Mouse (Mus musculus): ENCODE measurements around the gene Rtl4.

Rtl4 gene

DNA sequence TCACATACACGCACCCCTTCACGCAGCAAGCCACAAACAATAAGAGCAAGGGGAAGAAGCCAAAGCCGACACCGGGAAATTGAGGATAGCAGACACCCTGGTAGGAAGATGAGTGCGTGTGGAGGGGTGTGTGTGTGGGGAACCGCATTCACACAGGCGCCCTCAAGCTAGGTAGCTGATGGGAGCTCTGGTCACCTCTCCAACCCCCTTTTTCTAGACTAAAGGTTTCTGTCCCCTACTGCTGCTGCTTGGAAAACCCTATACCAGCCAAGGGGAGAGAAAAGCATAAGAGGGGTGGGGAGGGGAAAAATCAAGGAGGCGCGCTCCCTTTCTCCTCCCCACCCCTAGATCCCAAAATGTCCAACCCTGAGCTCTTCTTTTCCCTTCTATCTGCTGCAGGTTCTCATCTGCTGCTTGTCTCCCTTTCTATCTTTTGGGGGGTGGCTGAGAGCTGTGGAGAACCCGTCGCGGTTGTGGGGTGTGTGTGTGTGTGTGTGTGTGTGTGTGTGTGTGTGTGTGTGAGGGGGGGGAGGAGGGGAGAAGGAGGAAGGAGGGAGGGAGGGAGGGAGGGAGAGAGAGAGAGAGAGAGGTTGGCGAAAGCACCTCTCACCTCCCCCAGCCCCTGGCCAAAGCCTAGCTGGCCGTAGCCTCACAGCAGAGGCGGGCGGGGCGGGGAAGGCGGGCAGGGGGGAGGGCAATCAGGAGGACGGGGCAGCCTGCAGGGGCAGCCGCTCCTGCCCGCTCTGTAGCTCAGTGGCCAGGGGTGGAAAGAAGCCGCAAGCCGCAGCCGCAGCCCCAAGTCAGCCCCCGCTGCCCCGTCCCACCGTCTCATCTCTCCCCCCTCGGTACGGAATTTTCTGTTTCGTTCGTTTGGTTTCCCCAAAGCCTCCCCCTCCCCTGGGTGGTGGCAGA is at the start of gene Rtl4:
Gene Rtl4 (plus strand): TSS at position 701 of the 912 bp plus-strand sequence.
- no peak for DNase-seq (ENCODE audit: low read depth, low spot score)

DNA sequence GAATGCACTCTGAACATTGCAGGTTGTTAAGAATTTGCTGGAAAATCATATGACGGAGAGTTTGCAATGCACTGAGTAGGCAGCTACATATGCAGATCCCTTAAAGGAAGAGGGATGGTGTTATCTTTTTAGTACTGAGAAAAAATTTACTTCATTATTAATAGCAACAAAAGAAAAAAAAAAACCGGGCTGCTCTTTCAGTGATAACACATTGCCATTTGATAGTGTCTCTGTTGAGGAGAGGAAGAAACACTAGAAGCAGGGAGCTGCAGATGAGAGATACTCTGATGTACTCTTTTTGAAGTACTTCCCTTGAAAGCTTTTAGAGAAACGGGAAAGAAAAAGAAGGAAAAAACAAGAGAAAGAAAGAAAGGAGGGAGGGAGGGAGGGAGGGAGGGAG is 44.0 kb upstream of the Rtl4 start:
- DNase-seq (ENCODE audit: low read depth, low spot score) = no peak

DNA sequence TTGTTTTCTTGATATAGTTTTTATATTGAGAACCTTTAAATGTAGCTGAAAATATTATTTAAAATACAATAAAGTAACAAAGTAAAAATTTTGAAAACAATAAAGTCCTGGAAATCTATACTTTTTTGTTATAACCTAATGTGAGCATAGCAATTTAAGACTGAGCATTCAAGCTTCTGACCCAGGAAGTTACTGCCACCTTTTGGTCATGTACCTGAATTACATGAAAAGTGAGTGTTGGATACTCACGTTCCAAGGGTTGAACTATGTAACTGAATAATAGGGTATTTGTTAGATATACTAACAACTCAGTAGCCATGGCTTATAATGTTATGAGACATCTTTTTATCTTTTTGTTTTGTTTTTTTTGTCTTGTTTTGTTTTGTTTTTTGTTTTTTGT is 43.3 kb upstream of the Rtl4 start:
- DNase-seq (ENCODE audit: low read depth, low spot score) = peak; percentile 28

DNA sequence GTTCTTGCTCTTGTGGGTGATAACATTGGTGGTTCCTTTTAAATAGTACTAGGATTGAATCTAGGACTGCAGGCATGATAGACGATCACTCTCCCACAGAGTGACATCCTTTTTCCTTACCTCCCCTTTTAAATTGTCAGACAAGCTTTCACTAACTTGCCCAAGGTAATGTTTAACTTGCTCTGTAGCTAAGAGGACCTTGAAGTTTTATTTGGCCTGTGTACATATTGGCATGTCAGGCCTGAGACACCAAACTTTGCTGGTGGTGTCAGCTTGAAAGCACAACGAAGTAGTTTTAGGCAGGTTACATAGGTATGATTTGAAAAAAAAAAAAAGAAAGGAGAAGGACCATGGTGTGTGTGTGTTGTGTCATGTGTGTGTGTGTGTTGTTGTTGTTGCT is 36.5 kb upstream of the Rtl4 start:
- DNase-seq (ENCODE audit: low read depth, low spot score) = no peak

DNA sequence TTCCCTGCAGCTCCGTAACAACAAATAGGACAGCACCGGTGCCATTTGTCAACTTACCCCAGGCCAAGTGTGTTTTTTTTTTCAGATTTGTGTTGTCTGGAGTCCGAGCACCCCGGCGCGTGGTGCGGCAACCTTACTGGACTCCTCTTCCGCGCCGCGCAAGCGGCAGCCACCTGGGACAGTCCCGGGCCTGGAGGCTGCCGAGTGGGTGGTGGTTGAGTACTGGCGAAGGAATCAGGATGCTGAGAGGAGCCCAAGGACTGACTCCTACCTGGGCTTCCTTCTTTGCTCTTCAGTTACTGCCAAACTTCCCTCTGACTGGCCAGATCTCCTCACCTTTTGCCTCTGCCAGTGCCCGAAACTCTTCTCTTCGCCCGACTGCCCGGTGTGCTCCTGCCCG is 965 bp upstream of the Rtl4 start:
- no peak for DNase-seq (ENCODE audit: low read depth, low spot score)

DNA sequence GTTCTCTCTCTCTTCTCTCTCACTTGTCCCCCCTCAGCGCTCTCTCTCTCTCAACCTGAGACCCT is 733 bp upstream of the Rtl4 start, which contains the start of gene Trpc5:
Gene Trpc5 (minus strand): TSS at position 39 of the 65 bp plus-strand sequence.
- no peak for DNase-seq (ENCODE audit: low read depth, low spot score)

DNA sequence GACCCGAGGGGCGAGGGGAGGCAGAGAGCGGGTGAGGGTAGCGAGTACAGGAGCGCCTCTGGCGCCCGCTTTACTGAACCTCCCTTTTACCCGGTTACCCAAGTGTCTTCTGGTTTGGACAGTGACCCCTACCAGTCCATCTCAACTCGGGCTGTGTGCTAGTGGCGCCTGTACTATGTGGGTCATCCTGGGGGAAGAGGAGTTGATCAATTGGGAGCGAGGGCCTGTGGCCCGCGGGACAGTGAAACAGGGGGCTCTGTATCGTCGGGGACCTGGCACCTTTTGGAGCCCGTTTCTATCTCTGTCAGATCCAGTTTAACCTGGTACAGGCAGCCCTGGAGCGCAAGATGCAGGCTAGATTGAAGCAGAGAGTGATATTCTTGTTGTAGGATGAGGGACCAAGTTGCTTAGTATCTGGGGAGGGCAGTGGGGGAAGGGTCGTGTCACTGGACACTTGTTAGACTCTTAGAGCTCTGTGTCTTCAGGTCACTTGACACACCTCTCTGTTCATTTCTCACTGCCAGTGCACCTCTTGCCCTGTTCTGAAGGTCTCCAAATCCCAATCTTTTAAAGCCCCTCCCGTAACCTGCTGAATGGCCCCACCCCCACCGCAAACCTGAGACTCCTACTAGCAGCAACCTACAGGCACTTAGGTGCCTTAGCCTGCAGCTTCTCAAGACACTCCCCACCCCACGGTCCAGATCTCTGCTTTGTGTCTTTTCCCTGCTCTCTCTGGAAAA is 582 bp downstream of the Rtl4 start:
- DNase-seq (ENCODE audit: low read depth, low spot score) = no peak

DNA sequence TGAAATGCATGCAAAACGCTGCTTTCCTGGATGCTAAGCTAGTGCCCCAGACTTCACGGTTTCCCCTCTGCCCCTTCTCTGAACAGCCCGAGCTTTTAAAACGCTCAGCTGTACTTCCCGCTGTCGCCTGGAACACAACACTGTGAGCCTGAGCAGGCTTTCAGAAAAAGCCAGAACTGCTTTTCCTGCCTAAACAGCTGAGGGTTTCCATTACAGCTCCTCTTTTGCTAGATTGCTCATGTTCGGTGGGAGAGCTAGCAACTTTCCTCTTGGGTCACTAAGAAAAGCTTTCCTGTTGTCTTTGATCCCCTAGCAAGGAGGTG is 1.1 kb downstream of the Rtl4 start:
- DNase-seq (ENCODE audit: low read depth, low spot score) = no peak

DNA sequence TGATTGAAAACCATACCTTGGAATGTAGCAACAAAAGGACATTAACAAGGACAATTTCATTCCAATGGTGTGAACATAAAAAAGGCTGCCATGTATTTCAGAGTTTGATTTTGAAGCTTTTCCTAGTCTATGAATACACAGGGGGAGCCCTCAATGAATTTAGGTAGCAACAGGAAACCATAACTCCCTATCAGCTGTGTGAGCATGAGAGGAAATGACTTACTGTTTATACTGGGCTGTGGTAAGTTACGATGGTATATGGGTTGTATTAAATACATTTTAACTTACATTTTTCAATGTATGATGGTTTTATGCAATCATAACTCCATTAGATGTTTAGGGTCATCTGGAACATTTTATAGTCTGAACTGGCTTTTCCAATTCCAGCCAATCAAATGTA is 27.6 kb downstream of the Rtl4 start:
- DNase-seq (ENCODE audit: low read depth, low spot score) = no peak

DNA sequence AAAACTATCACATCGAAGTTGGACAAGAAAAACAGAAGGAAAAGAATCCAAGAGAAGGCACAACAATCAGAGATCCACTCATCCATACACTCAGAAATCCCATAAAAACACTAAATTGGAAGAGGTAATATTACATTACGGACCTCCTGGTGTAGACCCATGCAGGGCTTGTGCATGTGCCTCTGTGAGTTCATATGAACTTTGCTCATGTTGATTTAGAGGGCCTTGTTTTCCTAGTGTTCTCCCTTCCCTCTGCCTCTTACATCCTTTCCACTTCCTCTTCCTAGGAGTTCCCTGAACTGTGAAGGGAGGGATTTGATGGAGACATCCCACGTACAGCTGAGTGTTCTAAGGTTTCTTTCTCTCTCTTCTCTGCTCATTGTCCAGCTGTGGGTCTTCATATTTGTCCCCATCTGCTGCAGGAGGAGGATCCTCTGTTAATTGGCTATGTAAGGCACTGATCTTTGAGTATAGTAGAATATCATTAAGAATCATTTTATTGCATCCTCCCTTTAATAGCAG is 58.9 kb downstream of the Rtl4 start:
- DNase-seq (ENCODE audit: low read depth, low spot score) = no peak

DNA sequence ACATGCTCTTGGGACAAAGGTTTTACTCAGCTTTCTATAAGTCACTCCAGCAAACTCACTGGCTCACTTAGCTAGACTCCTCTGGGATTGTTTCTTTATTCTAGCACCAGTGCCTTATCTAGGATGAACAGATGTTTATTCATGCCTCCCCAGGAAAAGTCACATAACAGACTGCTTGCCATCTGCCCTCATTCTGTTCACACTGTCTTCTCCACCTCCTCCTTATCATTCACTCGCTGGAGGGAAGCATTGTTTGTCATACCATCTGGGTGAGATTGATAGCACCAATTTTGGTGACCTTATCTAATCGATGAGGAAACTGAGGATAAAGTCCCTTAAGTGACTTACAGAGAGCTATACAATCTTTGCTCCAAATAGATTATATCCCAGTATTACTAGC is 298.3 kb downstream of the Rtl4 start:
- DNase-seq (ENCODE audit: low read depth, low spot score) = no peak

DNA sequence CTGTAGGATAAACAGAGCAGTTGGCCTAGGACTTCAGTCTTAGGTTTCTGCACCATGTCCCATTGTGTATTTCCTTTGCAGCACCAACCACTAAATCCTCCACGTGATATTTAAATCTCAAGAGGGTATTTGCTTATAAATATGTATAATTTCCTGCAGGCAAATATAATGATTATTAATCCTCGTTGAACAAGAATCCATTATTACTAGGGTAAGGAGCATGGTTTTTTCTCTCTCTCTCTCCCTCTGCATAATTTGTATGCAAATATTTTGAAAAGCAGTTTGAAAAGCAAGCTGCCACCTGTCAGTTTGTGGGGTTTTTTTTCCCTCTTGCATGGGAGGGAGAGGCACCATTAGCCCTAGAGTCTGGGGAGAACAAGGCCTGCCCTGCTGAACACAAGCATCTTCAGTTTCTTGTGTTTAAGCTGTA is 376.8 kb downstream of the Rtl4 start:
- DNase-seq (ENCODE audit: low read depth, low spot score) = no peak

DNA sequence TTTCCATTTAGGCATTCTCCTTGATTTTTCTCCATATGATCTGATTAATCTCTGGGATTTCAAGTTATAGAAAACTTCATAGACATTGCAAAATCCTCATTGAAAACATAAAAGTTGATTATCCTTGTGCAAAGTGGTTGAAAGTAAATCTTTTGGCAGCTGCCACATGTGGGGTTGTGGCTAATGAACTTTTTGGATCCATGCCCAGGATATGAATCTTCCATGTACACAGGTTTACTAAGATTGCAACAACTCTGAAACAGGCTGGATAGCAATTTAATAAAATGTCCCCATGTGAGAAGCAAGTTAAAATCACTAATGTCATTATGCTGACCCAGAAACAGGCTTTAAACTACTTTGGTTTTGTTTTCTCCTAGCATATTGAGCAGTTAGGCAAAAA is 401.1 kb downstream of the Rtl4 start:
- no peak for DNase-seq (ENCODE audit: low read depth, low spot score)

DNA sequence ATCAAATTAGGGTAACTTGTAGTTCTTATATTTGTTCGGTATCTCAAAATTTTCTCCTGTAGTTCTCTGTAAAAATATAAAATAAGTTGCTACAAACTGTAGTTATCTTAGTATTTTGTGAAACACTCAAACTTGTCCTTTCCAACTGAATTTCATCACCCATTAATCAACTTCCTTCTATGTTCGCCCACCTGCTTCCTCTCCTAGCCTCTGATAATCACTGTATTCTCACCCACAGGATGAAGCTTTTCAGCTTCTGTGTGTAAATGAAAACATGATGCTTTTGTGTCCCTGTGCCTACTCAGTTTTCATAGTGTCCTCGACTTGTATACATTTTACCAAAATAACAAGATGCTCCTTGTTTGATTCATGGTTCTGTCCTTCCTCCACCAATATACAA is 401.7 kb downstream of the Rtl4 start:
- DNase-seq (ENCODE audit: low read depth, low spot score) = no peak

DNA sequence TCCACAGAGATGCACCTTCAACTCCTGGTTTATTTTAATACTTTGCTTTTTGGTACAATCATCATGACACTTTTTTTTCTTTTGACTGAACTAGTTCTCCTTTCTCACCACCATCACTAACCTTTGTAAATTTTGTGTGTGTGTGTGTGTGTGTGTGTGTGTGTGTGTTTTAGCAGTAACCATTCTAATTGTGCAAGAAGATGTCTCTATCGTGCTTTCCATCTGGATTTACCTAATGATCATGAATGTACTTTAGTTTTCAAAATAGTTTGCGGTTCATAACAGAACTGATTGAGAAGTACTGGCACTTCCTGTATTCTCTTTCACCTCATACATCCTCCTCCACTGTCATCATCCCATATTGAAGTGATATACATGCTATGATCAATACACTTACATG is 402.3 kb downstream of the Rtl4 start:
- no peak for DNase-seq (ENCODE audit: low read depth, low spot score)
